Mouse (Mus musculus) kidney, adult 2 months (tissue): ENCODE measurements around the gene Lipc.

Experiments used
- CTCF ChIP-seq: fragments of 200-500 bp; conservative IDR thresholded peaks from 2 replicates; pipeline ENCODE4 v1.5.1; 2011; ENCODE audit warnings: low read depth, mild to moderate bottlenecking, control low read depth, low read length, moderate library complexity, mixed read lengths; ENCODE audit not compliant: insufficient read depth, insufficient read length
- POLR2A ChIP-seq: fragments of 200-500 bp; IDR thresholded peaks from one replicate; pipeline ENCODE4 v1.6.1; 2011; ENCODE audit warnings: low read depth, low read length, control low read depth

DNA sequence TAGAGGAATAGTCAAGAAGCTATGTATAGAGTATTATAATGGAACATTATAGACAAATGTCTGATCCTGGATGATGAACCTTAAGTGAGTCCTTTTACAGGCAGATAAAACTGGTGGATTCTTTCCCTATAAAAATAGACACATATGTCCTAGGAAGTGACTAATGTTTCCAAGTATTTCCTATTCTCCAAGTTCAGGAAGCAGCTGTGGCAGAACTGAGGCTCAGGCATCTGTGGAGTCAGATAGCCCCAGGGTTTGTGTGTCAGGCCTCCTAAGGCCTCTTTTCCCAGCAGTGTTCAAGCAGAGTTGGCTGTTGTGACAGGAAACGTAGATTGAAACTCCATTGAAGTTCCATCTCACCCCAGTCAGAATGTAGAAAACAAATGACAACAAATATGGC, 25.4 kb upstream of the Lipc start:
- no peak for TF ChIP-seq POLR2A
- no peak for TF ChIP-seq CTCF
